Mouse (Mus musculus) heart, adult 11 months (tissue): ENCODE data around the gene A1cf.

Experiments used
- DNase-seq: peaks from one replicate; pipeline ENCODE4 v3.0.0; 2022

The A1cf gene

GRCm38 (mm10) chr19:31954267-31954666 lies 85.7 kb downstream of the A1cf start:
- peak; percentile 14 for DNase-seq

GRCm38 (mm10) chr19:31954696-31955095 lies 86.1 kb downstream of the A1cf start:
- peak; percentile 48 for DNase-seq

- peak; percentile 86 for DNase-seq
Observed at GRCm38 (mm10) chr19:31956359-31956758, 87.8 kb downstream of the A1cf start.

GRCm38 (mm10) chr19:31960434-31960833 lies 91.9 kb downstream of the A1cf start:
- DNase-seq = no peak

GRCm38 (mm10) chr19:31963147-31963546 lies 94.6 kb downstream of the A1cf start:
- no peak for DNase-seq

GRCm38 (mm10) chr19:31967933-31968532 lies 99.5 kb downstream of the A1cf start:
- peak; percentile 82 for DNase-seq

- no peak for DNase-seq
Observed at GRCm38 (mm10) chr19:31971405-31971804, 102.8 kb downstream of the A1cf start.

GRCm38 (mm10) chr19:31971998-31972397 lies 103.4 kb downstream of the A1cf start:
- DNase-seq = peak; percentile 94

GRCm38 (mm10) chr19:31975882-31976281 lies 107.3 kb downstream of the A1cf start:
- DNase-seq = peak; percentile 81

- no peak for DNase-seq
Observed at GRCm38 (mm10) chr19:31991057-31991456, 122.5 kb downstream of the A1cf start.

- DNase-seq = no peak
Observed at GRCm38 (mm10) chr19:31996916-31997315, 128.4 kb downstream of the A1cf start.
